Mouse (Mus musculus): ENCODE results near the gene Gabrg3.

The Gabrg3 gene

DNA sequence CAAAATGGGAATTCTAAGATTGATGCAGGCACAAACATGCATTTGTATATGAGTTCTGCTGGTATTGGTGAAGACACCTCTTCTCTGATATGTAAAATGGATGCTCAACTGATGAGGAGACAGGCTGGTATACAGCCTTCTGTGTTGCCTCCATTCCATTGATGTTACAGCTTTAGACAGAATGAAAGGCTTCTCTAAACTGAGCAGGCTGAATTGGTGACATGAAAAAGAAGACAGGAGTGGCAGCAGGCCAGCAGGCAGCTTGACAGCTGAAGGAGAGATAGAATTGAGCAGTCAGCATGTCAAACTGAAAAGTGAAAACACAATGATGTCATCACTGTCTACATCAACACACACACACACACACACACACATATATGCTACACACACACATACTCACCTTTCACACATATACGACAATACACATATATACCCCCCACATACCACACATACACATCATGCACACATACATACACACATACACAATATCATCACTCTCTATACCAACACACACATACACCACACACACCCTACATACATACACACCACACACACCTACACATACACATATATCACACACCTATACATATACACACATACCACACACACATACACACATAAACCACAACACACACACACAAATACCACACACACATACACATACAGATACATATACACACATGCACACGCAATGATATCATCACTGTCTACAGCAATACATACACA, 315.4 kb downstream of the Gabrg3 start:
- no peak for DNase-seq (ENCODE audit: low spot score)

DNA sequence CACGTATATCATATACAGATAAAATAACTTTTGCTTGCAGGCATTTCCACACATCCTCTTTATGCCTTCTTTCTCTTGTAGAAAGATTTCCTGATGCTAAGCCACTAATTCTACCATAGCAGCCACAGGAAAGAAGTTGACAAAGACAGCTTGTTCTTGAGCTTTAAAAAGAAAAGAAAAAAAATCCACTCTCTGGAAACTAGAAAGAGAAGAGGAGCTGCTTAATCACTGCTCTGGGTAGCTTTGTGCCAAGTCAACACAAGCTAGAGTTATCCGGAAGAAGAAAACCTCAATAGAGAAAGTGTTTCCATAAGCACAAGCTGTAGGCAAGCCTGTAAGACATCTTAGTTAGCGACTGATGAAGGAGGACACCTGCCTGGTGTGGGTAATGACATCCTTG, 321.6 kb downstream of the Gabrg3 start:
- DNase-seq (ENCODE audit: low spot score), result no peak

GRCm38 (mm10) chr7:57050906-57051635, 335.9 kb downstream of the Gabrg3 start:
- no peak for DNase-seq (ENCODE audit: low spot score)

GRCm38 (mm10) chr7:57037861-57038421, 349.0 kb downstream of the Gabrg3 start:
- no peak for DNase-seq (ENCODE audit: low spot score)

DNA sequence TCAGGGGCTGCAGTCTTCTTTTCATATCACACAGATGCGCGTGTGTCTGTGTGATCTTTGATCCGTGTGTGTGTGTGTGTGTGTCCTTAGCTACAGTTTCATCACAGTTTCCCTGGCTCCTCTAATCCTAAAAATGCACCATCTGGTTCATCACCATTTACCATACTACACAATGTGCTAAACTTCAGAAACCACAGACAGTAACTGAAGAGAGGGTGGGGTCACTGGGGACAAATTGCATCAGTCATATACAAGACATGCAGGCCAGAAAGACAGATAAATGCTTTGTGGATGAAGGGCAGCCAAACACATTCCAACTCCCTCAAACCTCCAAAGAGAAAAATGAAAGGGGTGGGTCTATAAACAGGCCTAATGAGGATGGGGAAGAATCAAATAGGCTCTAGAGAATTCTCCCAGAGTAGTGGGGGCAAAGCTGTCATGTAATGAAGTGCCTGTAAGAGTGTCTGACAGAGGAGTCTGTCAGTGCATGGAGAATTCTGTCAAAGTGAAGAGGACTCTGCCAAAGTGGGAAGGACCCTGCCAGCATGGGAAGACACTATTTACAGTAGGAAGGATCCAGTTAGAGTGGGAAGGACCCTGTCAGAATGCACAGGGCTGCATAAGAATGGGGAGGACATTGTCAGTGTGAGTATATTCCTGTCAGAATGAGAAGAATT, 386.3 kb downstream of the Gabrg3 start:
- no peak for DNase-seq (ENCODE audit: low spot score)

- no peak for DNase-seq (ENCODE audit: low spot score)
Measured at GRCm38 (mm10) chr7:56997713-56998624, 389.0 kb downstream of the Gabrg3 start.

DNA sequence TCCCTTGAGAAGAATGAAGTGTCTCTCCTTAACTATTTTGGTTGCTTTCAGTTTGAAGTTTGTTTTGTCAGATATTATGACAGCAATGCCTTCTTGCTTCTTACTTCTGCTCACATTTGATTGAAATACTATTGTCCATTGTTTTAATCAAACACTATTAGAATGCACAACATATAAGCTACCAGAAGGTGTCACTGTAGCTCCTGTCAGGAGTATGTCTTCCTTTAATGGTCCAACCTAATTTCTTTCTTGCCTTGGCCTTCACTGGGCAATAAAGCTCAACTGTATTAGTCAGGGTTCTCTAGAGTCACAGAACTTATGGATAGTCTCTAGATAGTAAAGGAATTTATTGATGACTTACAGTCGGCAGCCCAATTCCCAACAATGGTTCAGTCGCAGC, 440.6 kb downstream of the Gabrg3 start:
- DNase-seq (ENCODE audit: low spot score), result peak; percentile 78

- no peak for DNase-seq (ENCODE audit: low spot score)
Measured at GRCm38 (mm10) chr7:56941606-56942005, 445.4 kb downstream of the Gabrg3 start.

DNA sequence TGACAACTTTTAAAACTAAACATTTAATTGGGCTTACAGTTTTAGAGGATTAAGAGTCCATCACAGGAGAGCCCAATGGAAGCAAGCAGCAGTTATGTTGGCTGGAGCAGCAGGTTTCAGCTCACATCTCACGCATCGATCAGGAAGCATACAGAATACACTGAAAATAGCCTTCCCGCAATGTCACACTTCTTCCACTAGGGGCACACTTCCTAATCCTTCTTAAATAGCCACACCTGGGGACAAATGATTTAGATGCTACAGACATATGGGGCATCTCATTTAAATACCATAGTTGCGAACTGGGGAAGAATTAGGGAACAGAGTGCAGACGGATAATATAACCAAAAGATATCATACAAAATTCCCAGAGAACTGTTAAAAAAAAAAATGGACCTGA, 449.0 kb downstream of the Gabrg3 start:
- DNase-seq (ENCODE audit: low spot score), result peak; percentile 17

- DNase-seq (ENCODE audit: low spot score), result peak; percentile 64
Measured at GRCm38 (mm10) chr7:56919499-56919898, 467.5 kb downstream of the Gabrg3 start.

- DNase-seq (ENCODE audit: low spot score), result peak; percentile 15
Measured at GRCm38 (mm10) chr7:56914862-56915261, 472.1 kb downstream of the Gabrg3 start.

- no peak for DNase-seq (ENCODE audit: low spot score)
Measured at GRCm38 (mm10) chr7:56899762-56900161, 487.2 kb downstream of the Gabrg3 start.

DNA sequence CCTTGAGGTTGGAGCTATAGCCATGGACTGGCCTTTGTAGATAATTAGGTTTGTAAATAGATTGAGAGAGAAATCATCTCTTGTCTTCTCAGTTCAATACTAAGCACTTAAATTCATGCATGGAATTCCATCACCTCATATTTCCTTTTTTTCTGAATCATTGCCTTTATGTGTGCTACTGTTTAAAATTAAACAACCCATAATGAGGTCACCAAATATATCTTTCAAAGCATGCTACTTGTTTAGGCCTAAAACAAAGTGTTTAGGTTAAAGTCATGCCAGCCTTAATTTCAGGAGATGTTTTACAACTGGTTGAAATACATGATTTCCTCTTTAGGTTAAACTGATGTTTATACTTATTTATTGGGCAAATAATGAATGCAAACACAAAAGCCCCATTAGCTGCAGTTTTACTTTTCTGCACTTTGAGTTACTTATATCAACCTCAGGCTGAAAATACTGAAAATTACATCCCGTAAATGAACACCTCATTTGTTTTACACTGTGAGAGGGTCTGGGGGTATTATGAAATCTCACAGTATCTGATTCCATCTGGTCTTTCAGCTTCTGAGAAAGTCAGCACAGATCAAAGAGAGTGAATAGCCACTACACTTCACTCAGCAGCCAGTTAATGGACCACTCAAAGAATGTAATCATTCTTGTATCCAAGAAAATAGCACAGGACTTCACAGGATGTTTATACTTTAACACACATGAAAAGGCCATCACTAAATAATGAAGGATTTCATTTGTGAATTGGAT, 519.5 kb downstream of the Gabrg3 start:
- DNase-seq (ENCODE audit: low spot score), result no peak

DNA sequence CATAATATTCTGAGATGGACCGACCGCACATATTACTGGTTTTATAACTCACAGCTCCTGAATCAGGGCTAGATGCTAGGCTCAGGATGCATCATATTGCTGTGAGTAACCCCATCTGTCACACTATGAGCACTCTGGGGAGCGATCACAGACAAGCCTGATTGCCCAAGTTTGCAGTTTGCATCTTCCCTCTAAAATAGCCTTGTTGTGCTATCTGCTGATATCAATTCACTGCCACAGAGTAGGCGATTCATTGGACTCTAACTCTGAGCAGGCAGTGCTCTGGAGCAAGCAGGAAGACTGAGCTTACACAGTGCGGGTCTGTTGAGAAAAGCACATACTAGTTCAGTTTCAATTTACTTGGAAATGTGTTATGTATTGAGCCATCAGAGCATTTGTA, 543.4 kb downstream of the Gabrg3 start:
- no peak for DNase-seq (ENCODE audit: low spot score)

GRCm38 (mm10) chr7:56825446-56825845, 561.5 kb downstream of the Gabrg3 start:
- no peak for DNase-seq (ENCODE audit: low spot score)

GRCm38 (mm10) chr7:56801841-56802240, 585.1 kb downstream of the Gabrg3 start:
- no peak for DNase-seq (ENCODE audit: low spot score)

DNA sequence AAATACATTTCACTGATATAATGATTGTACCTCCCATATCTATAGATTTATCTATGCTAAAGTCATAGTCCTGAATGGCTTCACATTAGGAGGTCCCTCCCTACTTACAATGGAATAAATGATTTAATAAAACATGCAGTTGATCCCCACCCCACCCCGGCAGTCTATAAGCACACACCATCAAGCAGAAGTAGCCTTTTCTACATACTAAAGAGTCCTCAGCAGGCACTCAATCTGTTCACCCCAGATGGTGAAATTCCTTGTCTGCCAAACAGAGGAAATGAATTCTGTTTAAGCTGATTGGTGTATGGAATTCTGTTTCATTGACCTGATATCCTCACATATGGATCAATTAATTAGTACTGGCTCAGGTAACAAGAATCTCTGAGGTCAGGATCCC, 607.9 kb downstream of the Gabrg3 start:
- DNase-seq (ENCODE audit: low spot score), result peak; percentile 28

GRCm38 (mm10) chr7:56768216-56768615, 618.8 kb downstream of the Gabrg3 start:
- DNase-seq (ENCODE audit: low spot score), result no peak

- no peak for DNase-seq (ENCODE audit: low spot score)
Measured at GRCm38 (mm10) chr7:56767796-56768195, 619.2 kb downstream of the Gabrg3 start.

DNA sequence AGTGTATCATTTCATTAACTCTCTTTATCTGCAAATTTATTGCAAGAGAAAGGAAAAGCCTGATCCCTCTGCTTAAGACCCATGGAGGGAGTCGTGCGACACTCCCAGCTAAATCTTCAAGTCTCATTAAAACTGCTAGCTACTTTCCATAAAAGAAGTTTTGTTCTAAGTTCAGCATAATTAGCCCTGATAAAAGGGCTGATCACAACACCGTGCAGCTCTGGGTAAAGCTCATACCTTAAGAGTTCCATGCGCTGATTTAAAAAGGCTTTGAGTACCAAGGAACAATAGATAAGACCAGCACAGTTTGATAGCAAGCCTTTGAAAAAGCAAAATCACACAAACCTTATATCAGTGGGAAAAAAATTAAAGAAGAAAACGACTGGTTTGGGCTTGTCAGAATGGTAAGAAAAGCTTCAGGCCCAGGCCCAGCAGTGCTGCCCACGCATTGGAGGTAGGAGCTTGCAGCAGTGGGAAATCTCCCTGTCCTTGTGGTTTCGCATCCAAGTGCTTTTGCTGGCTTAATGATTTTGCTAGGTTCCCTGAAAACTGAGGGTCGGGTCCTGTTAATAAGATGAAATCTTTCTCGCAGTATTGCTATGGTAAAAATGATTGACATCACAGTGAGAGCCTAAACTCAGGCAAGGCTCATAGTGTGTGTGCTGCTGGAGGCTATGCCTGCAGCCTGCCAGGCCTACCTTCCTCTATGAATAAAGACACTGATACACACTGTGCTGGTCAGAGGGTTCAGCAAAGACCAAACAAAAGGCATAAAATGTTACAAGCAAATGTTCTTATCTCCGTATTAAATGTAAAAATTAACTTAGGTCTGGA, 621.2 kb downstream of the Gabrg3 start:
- DNase-seq (ENCODE audit: low spot score), result no peak
